Comparison of ENCODE assay signal across 14 mouse cellular contexts in genomic region chr10:94540241-94540640, GRCm38 (mm10).
"Had no signal": no experiment of that assay in that cellular context is flagged by ENCODE, and none has a peak within 500 bp of the region (broad histone marks: within the 10 kb centered on the region; RNA-seq: fewer than 3 reads in every experiment).

No protein-coding gene starts in this region.

- ATAC-seq: midbrain, embryonic 16.5 days had no signal

- H3K4me2 ChIP-seq: lung, embryonic 14.5 days; midbrain, embryonic 12.5 days; neural tube, embryonic 12.5 days; stomach, embryonic 15.5 days had no signal

- H3K27me3 ChIP-seq: midbrain, embryonic 12.5 days; neural tube, embryonic 12.5 days; stomach, embryonic 15.5 days had no signal

- DNase-seq: lung, adult 18-20 months; lung, embryonic 14.5 days; lung, postnatal 10 days; lung, postnatal 4 days; midbrain, embryonic 14.5 days; right cerebral cortex, postnatal 14 days; thymus, adult 2 months; thymus, postnatal 36 days had no signal

- H3K9ac ChIP-seq: lung, embryonic 14.5 days; midbrain, embryonic 12.5 days; neural tube, embryonic 12.5 days; stomach, embryonic 15.5 days had no signal

- H3K4me3 ChIP-seq: midbrain, embryonic 10.5 days; midbrain, embryonic 12.5 days; neural tube, embryonic 12.5 days; stomach, embryonic 15.5 days had no signal

- H3K9me3 ChIP-seq: stomach, embryonic 15.5 days had no signal

- H3K27ac ChIP-seq: midbrain, embryonic 10.5 days; midbrain, embryonic 12.5 days; neural tube, embryonic 12.5 days; stomach, embryonic 15.5 days; stomach, postnatal 0 days had no signal

- H3K36me3 ChIP-seq: midbrain, embryonic 10.5 days; midbrain, embryonic 12.5 days; neural tube, embryonic 12.5 days; stomach, embryonic 15.5 days had no signal
